Mouse (Mus musculus): ENCODE measurements around the gene Adat1.

GRCm38 (mm10) chr8:111951936-111952335 is 40.2 kb downstream of the Adat1 start:
- TF ChIP-seq POLR2A (IDR thresholded peaks at IDR 0.05; ENCODE audit: low read depth, low read length): no peak
- no peak for TF ChIP-seq CTCF (IDR thresholded peaks at IDR 0.05; ENCODE audit: borderline replicate concordance, insufficient read depth, low read length)
